Comparison of ENCODE assay signal across 17 mouse cellular contexts in genomic region chr10:108405076-108405475, GRCm38 (mm10).
DNase-seq lines count a peak whose midpoint lies in the region; ATAC-seq and TF ChIP-seq lines count a peak whose summit lies in the region.
"Had no signal": no experiment of that assay in that cellular context is flagged by ENCODE, and none has a peak within 500 bp of the region (broad histone marks: within the 10 kb centered on the region; RNA-seq: fewer than 3 reads in every experiment).

No protein-coding gene starts in this region.

- H3K4me2 ChIP-seq in liver, embryonic 15.5 days = no peak overlapping the region
- H3K4me2 ChIP-seq: embryonic facial prominence, embryonic 13.5 days; limb, embryonic 15.5 days; neural tube, embryonic 12.5 days had no signal

- TF ChIP-seq POLR2A in kidney, adult 2 months (IDR thresholded peaks at IDR 0.05; ENCODE audit: low read depth, low read length) = no peak

- H3K9me3 ChIP-seq in liver, embryonic 15.5 days (replicated peaks) = no peaks in the 10 kb centered on the region
- H3K9me3 ChIP-seq in forebrain, embryonic 10.5 days = no peaks in the 10 kb centered on the region
- H3K9me3 ChIP-seq: embryonic facial prominence, embryonic 13.5 days; hindbrain, embryonic 10.5 days; limb, embryonic 15.5 days; neural tube, embryonic 12.5 days had no signal

- H3K9ac ChIP-seq in liver, embryonic 15.5 days = no peak overlapping the region
- H3K9ac ChIP-seq: embryonic facial prominence, embryonic 13.5 days; limb, embryonic 15.5 days; neural tube, embryonic 12.5 days had no signal

- H3K4me3 ChIP-seq in kidney, adult 2 months (ENCODE audit: insufficient read depth, low read depth, low read length) = no peak overlapping the region
- no peak overlapping the region for H3K4me3 ChIP-seq in liver, embryonic 15.5 days (replicated peaks)
- no peak overlapping the region for H3K4me3 ChIP-seq in forebrain, embryonic 10.5 days
- H3K4me3 ChIP-seq: embryonic facial prominence, embryonic 13.5 days; hindbrain, embryonic 10.5 days; limb, embryonic 15.5 days; neural tube, embryonic 12.5 days had no signal

- 38% methylated on average over 8 of the region's 8 CpGs for WGBS in kidney, adult 2 months
- 65% methylated on average over 8 of the region's 8 CpGs for WGBS in liver, embryonic 15.5 days (ENCODE audit: insufficient replicate concordance)
- 88% methylated on average over 8 of the region's 8 CpGs for WGBS in forebrain, embryonic 10.5 days

- H3K36me3 ChIP-seq in kidney, adult 2 months (ENCODE audit: control insufficient read depth, insufficient read depth, low read length) = peaks cover 3% of the 10 kb centered on the region; the same call in 1 of the 2 replicates
- H3K36me3 ChIP-seq in liver, embryonic 15.5 days (replicated peaks) = no peaks in the 10 kb centered on the region
- peaks cover 7% of the 10 kb centered on the region for H3K36me3 ChIP-seq in forebrain, embryonic 10.5 days (replicated peaks)
- H3K36me3 ChIP-seq: embryonic facial prominence, embryonic 13.5 days; hindbrain, embryonic 10.5 days; limb, embryonic 15.5 days; neural tube, embryonic 12.5 days had no signal

- peaks cover 34% of the 10 kb centered on the region for H3K4me1 ChIP-seq in kidney, adult 2 months (ENCODE audit: control insufficient read depth, insufficient read depth, low read length)
- H3K4me1 ChIP-seq in liver, embryonic 15.5 days (replicated peaks) = peaks cover 10% of the 10 kb centered on the region; the same call in 1 of the 2 replicates
- H3K4me1 ChIP-seq in forebrain, embryonic 10.5 days = peaks cover 8% of the 10 kb centered on the region
- H3K4me1 ChIP-seq: hindbrain, embryonic 10.5 days; neural tube, embryonic 12.5 days had no signal

- no peak for TF ChIP-seq CTCF in kidney, adult 2 months (conservative IDR thresholded peaks at IDR 0.05; ENCODE audit: insufficient read depth, insufficient read length, low read depth, low read length)

- H3K27ac ChIP-seq in kidney, adult 2 months (ENCODE audit: insufficient read depth, low read depth, low read length) = peak overlapping the region; percentile 76
- H3K27ac ChIP-seq in liver, embryonic 15.5 days (replicated peaks) = peak overlapping the region; percentile 51; the same call in 1 of the 2 replicates
- no peak overlapping the region for H3K27ac ChIP-seq in forebrain, embryonic 10.5 days
- H3K27ac ChIP-seq: embryonic facial prominence, embryonic 13.5 days; hindbrain, embryonic 10.5 days; limb, embryonic 15.5 days; neural tube, embryonic 12.5 days had no signal

- H3K27me3 ChIP-seq in kidney, adult 2 months (replicated peaks; ENCODE audit: control insufficient read depth, insufficient read depth, low read length) = no peaks in the 10 kb centered on the region
- no peaks in the 10 kb centered on the region for H3K27me3 ChIP-seq in liver, embryonic 15.5 days
- H3K27me3 ChIP-seq in forebrain, embryonic 10.5 days (ENCODE audit: poor library complexity, severe bottlenecking) = no peaks in the 10 kb centered on the region
- H3K27me3 ChIP-seq: embryonic facial prominence, embryonic 13.5 days; limb, embryonic 15.5 days; neural tube, embryonic 12.5 days had no signal

- DNase-seq in kidney, adult 18-20 months = peak; percentile 55
- DNase-seq in kidney, postnatal 4 days = no peak
- peak; percentile 85 for DNase-seq in kidney, adult 2 months
- DNase-seq in kidney, adult 8-10 months = peak; percentile 61 to 68
- DNase-seq in layer of hippocampus, adult 18-20 months (ENCODE audit: low spot score in 2 of 2) = no peak
- DNase-seq in forebrain, embryonic 10.5 days (ENCODE audit: extremely low spot score, low spot score) = no peak
- DNase-seq: adrenal gland, postnatal 14 days; cerebellum, adult 8-10 months; gastrocnemius, postnatal 36 days; layer of hippocampus, adult 9-11 months; right cerebral cortex, postnatal 25 days had no signal

- ATAC-seq in liver, embryonic 15.5 days (ENCODE audit: insufficient read depth) = no peak
- ATAC-seq: inflammation-experienced regulatory T-cells, adult 6 months had no signal

Comparison
In these comparisons a context has a peak if more than half of its experiments do, and no peak if none do; other contexts are left out.
1. DNase-seq: peak in kidney, adult 18-20 months (single experiment), kidney, adult 2 months (single experiment) and kidney, adult 8-10 months (2 of 2); none in kidney, postnatal 4 days (0 of 2), layer of hippocampus, adult 18-20 months (0 of 2) and forebrain, embryonic 10.5 days (single experiment).